In genomic region chr2:101159276-101159675, GRCm38 (mm10) we compare ENCODE assay signal across 9 mouse cellular contexts.
DNase-seq lines count a peak whose midpoint lies in the region; TF ChIP-seq lines count a peak whose summit lies in the region.
"Had no signal": no experiment of that assay in that cellular context is flagged by ENCODE, and none has a peak within 500 bp of the region (broad histone marks: within the 10 kb centered on the region; RNA-seq: fewer than 3 reads in every experiment).

No protein-coding gene starts in this region.

- intact Hi-C loops in left cerebral cortex, postnatal 36 days (cut with DNase I): loop anchor here (5.0 kb wide), 1 partner anchor 1922 kb away; no protein-coding TSS in a partner anchor

- TF ChIP-seq POLR2A in MEL (IDR thresholded peaks at IDR 0.05; ENCODE audit: control insufficient read depth in 1 of 2, insufficient read depth in 1 of 2, low read depth in 1 of 2, low read length in 2 of 2, poor library complexity in 1 of 2): no peak

- no peaks in the 10 kb centered on the region for H3K4me1 ChIP-seq in MEL (ENCODE audit: control insufficient read depth in 1 of 2, insufficient read depth in 2 of 2, low read length in 2 of 2)
- H3K4me1 ChIP-seq: liver, embryonic 15.5 days had no signal

- H3K9me3 ChIP-seq in MEL (replicated peaks; ENCODE audit: insufficient read depth, low read length): no peaks in the 10 kb centered on the region
- H3K9me3 ChIP-seq: liver, embryonic 15.5 days had no signal

- TF ChIP-seq RAD21 in MEL (IDR thresholded peaks at IDR 0.05; ENCODE audit: low read depth, low read length): peak; percentile 73

- H3K27me3 ChIP-seq in MEL (ENCODE audit: control insufficient read depth in 1 of 2, insufficient read depth in 2 of 2, low read length in 2 of 2): no peaks in the 10 kb centered on the region; a peak in 1 of 4 replicates
- H3K27me3 ChIP-seq: liver, embryonic 15.5 days had no signal

- H3K79me2 ChIP-seq in MEL (ENCODE audit: control insufficient read depth, insufficient read depth, low read length, poor library complexity): no peaks in the 10 kb centered on the region

- no peaks in the 10 kb centered on the region for H3K36me3 ChIP-seq in MEL (ENCODE audit: control insufficient read depth in 1 of 2, insufficient read depth in 2 of 2, low read length in 2 of 2)
- H3K36me3 ChIP-seq: liver, embryonic 15.5 days had no signal

- TF ChIP-seq EP300 in MEL (IDR thresholded peaks at IDR 0.05; ENCODE audit: low read depth in 1 of 2, low read length in 2 of 2): no peak

- H3K9ac ChIP-seq in MEL (ENCODE audit: control insufficient read depth, low read depth, low read length, poor library complexity, severe bottlenecking): no peak overlapping the region
- H3K9ac ChIP-seq: liver, embryonic 15.5 days had no signal

- DNase-seq in cerebellum, adult 9-10 months: peak; percentile 55
- DNase-seq in cerebellum, adult 11-12 months: no peak
- DNase-seq in left cerebral cortex, adult 18-20 months (ENCODE audit: low spot score in 2 of 2): peak; percentile 39 to 76
- no peak for DNase-seq in left cerebral cortex, postnatal 36 days (ENCODE audit: low spot score in 2 of 2)
- peak; percentile 42 for DNase-seq in MEL (ENCODE audit: low read depth, low spot score)
- peak; percentile 26 to 89 for DNase-seq in frontal cortex, adult 2 months (ENCODE audit: extremely low spot score in 1 of 2, low spot score in 1 of 2)
- peak; percentile 48 to 68 for DNase-seq in right cerebral cortex, adult 2 months (ENCODE audit: low spot score in 2 of 2)
- DNase-seq in B cell, adult 2 months: no peak

- H3K4me3 ChIP-seq in MEL (ENCODE audit: control insufficient read depth in 1 of 2, insufficient read depth in 1 of 2, low read depth in 2 of 2, low read length in 2 of 2): no peak overlapping the region
- H3K4me3 ChIP-seq: liver, embryonic 15.5 days had no signal

- TF ChIP-seq CTCF in MEL (IDR thresholded peaks at IDR 0.05 in 2 of 3, conservative IDR thresholded peaks at IDR 0.05 in 1 of 3; ENCODE audit: control insufficient read depth in 1 of 3, insufficient read depth in 1 of 3, low read depth in 2 of 3, low read length in 3 of 3, poor library complexity in 1 of 3, severe bottlenecking in 1 of 3): peak in 2 of 3 experiments; percentile 39 to 56; a peak in 4 of 6 replicates

- H3K27ac ChIP-seq in MEL (ENCODE audit: control insufficient read depth, low read depth, low read length): no peak overlapping the region
- H3K27ac ChIP-seq: liver, embryonic 15.5 days had no signal

TF ChIP-seq in MEL, 35 proteins besides CTCF, POLR2A, EP300 and RAD21:
- TF ChIP-seq ZC3H11A (IDR thresholded peaks at IDR 0.05; ENCODE audit: low read depth, low read length) (peak; percentile 42; the same call in 1 of the 2 replicates), SMC3 (IDR thresholded peaks at IDR 0.05; ENCODE audit: low read depth, low read length) (peak; percentile 68), RCOR1 (IDR thresholded peaks at IDR 0.05; ENCODE audit: low read depth, low read length) (no peak)

Comparison
In these comparisons a context has a peak if more than half of its experiments do, and no peak if none do; other contexts are left out.
1. DNase-seq: peak in cerebellum, adult 9-10 months (single experiment), left cerebral cortex, adult 18-20 months (2 of 2), MEL (single experiment), frontal cortex, adult 2 months (2 of 2) and right cerebral cortex, adult 2 months (2 of 2); none in cerebellum, adult 11-12 months (single experiment), left cerebral cortex, postnatal 36 days (0 of 2) and B cell, adult 2 months (0 of 2).